Mouse (Mus musculus) intestine, embryonic 16.5 days (tissue): ENCODE data around the gene Tsks. TPM values are rescaled to one million over a fixed set of nuclear protein-coding genes. Genes with fewer than 3 reads are reported as not detected.

ENCODE experiments used
- ATAC-seq: fragments of 200-750 bp; cut with Nextera tagmentation; 2 replicates; pipeline ENCODE4 v1.8.0; 2017; ENCODE audit warnings: moderate TSS enrichment, moderate library complexity
- H3K27ac ChIP-seq: fragments of 300-500 bp; sonication (generic); 2 replicates; pipeline ENCODE4 v1.5.1; 2014; ENCODE audit warnings: mild to moderate bottlenecking, low read length
- H3K27me3 ChIP-seq: fragments of 300-500 bp; sonication (generic); replicated peaks from 2 replicates; pipeline ENCODE4 v1.6.1; 2014; ENCODE audit warnings: low read length, control low read depth, mixed read lengths; ENCODE audit not compliant: control insufficient read depth, insufficient read depth
- H3K36me3 ChIP-seq: fragments of 300-500 bp; sonication (generic); 2 replicates; pipeline ENCODE4 v1.6.1; 2014; ENCODE audit warnings: low read length, control low read depth; ENCODE audit not compliant: control insufficient read depth, insufficient read depth
- H3K4me1 ChIP-seq: fragments of 300-500 bp; sonication (generic); 2 replicates; pipeline ENCODE4 v1.6.1; 2014; ENCODE audit warnings: low read length, control low read depth, mixed read lengths; ENCODE audit not compliant: control insufficient read depth, insufficient read depth
- H3K4me2 ChIP-seq: fragments of 300-500 bp; sonication (generic); 2 replicates; pipeline ENCODE4 v1.6.1; 2014; ENCODE audit warnings: low read depth, low read length, control low read depth
- H3K4me3 ChIP-seq: fragments of 300-500 bp; sonication (generic); 2 replicates; pipeline ENCODE4 v1.5.1; 2014; ENCODE audit warnings: mild to moderate bottlenecking, low read length
- H3K9ac ChIP-seq: fragments of 300-500 bp; sonication (generic); 2 replicates; pipeline ENCODE4 v1.6.1; 2014; ENCODE audit warnings: low read depth, low read length
- H3K9me3 ChIP-seq: fragments of 300-500 bp; sonication (generic); 2 replicates; pipeline ENCODE4 v1.6.1; 2016; ENCODE audit warnings: low read length, control low read depth; ENCODE audit not compliant: control insufficient read depth
- WGBS: fragments of 180-500 bp; shearing (Covaris S2); extraction: QIAGEN DNeasy Blood & Tissue Kit; methylation state at CpG from one replicate; pipeline ENCODE4 v1.1.7; 2014; 5-methylcytosine and 5-hydroxymethylcytosine counted together
- polyA plus RNA-seq: library from polyadenylated mRNA; unstranded; fragments of >200 nt; fragmentation: Nextera tagmentation; extraction: Ambion mirVana; gene quantifications from 2 replicates; pipeline ENCODE4 v1.2.1, GENCODE M21; 2015

Gene Tsks
- 0.28 TPM in 1 of 2 replicates, not detected in the other for polyA plus RNA-seq

DNA sequence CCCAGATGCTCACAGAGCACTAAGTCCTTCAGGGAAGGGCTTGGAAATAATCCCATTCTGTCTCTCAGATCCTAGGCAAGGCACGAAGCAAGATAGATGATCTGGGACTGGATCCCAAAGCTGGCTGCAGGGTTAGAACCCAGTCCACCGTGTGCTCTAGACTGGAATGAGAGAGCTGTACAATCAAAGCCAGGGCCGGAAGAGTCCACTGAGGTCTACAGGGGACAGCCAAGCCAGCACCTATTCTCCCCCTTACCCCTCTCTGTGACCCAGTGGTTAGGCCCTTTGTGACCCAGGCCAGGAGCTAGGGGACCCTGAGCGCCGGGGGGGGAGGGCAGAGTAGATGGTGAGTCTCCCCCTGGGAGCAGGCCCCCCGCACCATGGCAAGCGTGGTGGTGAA lies at the start of gene Tsks:
TSS of gene Tsks (plus strand) at position 301 of the 400 bp plus-strand sequence.
- H3K36me3 ChIP-seq = no peaks in the 10 kb centered on the region
- no peak within 1 kb of the TSS for H3K27ac ChIP-seq
- ATAC-seq = no peak
- H3K9ac ChIP-seq = no peak within 1 kb of the TSS
- no peaks in the 10 kb centered on the region for H3K9me3 ChIP-seq
- H3K4me2 ChIP-seq = no peak within 1 kb of the TSS
- no peak within 1 kb of the TSS for H3K4me3 ChIP-seq
- H3K4me1 ChIP-seq = no peaks in the 10 kb centered on the region
- WGBS = 76% methylated on average over 7 of the region's 7 CpGs
- H3K27me3 ChIP-seq = no peaks in the 10 kb centered on the region

DNA sequence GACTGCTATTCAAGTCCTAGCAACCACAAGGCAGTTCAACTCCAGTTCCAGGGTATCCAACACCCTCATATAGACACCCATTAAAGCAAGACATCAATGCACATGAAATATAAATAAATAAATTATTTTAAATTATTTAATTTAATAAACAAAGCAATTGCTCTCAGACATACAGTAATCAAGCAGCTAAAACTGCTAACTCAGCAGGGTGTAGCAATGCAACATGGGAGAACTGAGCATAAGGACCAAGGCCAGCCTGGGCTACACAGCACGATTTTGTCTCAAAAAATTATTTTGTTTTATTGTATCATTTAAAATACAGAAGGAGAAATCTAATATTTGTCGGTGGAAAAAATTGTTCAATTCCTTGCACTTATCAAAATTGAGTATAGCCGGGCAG lies 48.8 kb upstream of the Tsks start:
- H3K27me3 ChIP-seq = no peaks in the 10 kb centered on the region
- no peak overlapping the region for H3K27ac ChIP-seq
- WGBS = 89% methylated on average over 3 of the region's 3 CpGs
- no peak overlapping the region for H3K4me3 ChIP-seq
- no peak for ATAC-seq
- no peaks in the 10 kb centered on the region for H3K9me3 ChIP-seq
- H3K36me3 ChIP-seq = no peaks in the 10 kb centered on the region
- peaks cover 44% of the 10 kb centered on the region for H3K4me1 ChIP-seq
- H3K9ac ChIP-seq = no peak overlapping the region
- no peak overlapping the region for H3K4me2 ChIP-seq

DNA sequence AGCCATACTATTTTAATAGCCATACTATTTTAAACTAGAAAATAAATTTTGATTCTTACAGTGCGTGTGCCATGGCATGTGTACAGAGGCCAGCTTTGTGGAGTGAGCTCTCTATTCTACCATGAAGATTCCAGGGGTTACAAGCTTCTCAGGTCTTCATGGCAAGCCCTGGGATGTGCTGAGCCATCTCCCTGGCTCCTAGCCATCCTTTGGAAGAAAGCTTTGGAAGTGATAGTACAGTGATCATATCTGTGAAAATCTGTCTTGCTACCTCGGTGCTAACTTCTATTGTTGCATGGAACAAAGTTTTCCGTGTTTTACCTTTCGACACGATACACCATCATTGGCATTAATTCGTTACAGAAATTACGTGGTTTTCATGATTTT lies 47.8 kb upstream of the Tsks start:
- no peaks in the 10 kb centered on the region for H3K27me3 ChIP-seq
- H3K4me2 ChIP-seq = peak overlapping the region; percentile 73
- WGBS = 67% methylated on average over 7 of the region's 7 CpGs
- H3K4me3 ChIP-seq = peak overlapping the region; percentile 75
- H3K36me3 ChIP-seq = no peaks in the 10 kb centered on the region
- 0 out of 2 replicates have a peak overlapping the region, but pooled peaks have one; percentile 47 for H3K27ac ChIP-seq
- 0 out of 2 replicates have a peak overlapping the region, but pooled peaks have one; percentile 32 for H3K9ac ChIP-seq
- H3K9me3 ChIP-seq = no peaks in the 10 kb centered on the region
- ATAC-seq = no peak
- peaks cover 44% of the 10 kb centered on the region for H3K4me1 ChIP-seq

DNA sequence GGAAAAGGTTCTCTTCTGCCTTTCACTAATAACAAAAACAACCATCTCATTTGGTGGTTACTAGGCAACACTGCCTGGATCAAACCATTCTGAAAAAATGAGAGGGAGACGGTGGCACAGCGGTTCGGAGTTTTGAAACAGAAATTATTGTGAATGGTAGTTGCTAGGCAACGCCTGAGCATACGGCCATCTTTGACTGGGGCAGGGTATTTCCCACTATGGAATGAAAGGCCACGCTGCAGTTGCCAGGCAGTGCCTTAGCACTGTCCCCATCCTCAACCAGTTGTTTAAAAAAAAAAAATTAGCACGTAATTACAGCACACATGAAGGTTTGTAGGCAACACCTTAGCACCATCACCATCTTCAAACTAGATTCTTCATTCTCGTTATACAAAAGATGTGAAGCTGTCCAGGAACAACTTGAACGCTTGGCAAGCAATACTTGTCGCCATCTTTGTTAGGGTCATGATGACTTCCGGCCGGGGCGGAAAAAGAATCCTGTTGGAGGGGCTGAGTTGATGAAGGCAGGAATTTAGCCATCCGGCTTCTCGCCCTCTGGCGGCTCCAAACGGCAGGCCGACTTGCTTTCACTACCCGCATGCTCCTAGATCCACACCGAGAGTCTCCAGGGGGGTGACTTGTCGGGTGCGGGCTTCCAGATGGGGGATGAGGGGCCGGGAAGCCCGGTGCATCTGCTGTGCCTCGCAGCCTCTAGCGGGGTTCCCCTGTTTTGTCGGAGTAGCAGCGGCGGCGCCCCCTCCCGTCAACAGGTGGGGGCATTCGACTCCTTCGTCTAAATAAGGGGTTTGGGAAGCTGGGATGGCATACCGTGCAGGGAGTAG lies 47.2 kb upstream of the Tsks start, which contains the start of gene Fuz:
TSS of gene Fuz (plus strand) at position 487 of the 842 bp plus-strand sequence.
- Histone ChIP-seq H3K36me3 (no peaks in the 10 kb centered on the region), H3K27me3 (no peaks in the 10 kb centered on the region)

DNA sequence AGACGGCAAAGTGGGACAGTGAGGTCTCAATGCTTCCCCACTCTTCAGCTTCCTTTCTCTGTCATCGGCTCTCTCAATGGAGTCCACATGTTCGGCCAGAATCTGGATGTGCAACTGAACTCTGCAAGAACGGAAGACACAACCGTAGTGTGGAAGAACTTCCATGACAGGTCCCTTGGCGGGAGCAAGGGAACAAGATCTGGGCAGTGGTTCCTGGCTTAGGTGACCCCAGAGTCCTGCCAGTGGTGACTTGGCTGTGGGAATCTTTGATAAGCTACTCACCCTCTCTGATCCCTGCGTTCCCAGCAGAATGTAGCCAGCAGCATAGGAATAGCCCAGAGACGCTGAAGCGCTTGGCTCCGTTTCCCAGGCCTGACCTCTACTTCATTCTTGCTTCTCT lies 46.5 kb upstream of the Tsks start:
- H3K9ac ChIP-seq = peak overlapping the region; percentile 76
- H3K4me2 ChIP-seq = peak overlapping the region; percentile 73
- ATAC-seq = no peak
- H3K27ac ChIP-seq = peak overlapping the region; percentile 88
- H3K9me3 ChIP-seq = no peaks in the 10 kb centered on the region
- WGBS = 34% methylated on average over 10 of the region's 10 CpGs
- peaks cover 38% of the 10 kb centered on the region for H3K4me1 ChIP-seq
- no peaks in the 10 kb centered on the region for H3K27me3 ChIP-seq
- peak overlapping the region; percentile 75 for H3K4me3 ChIP-seq
- H3K36me3 ChIP-seq = no peaks in the 10 kb centered on the region

More for the DNA sequence above, 47.2 kb upstream of the Tsks start, which contains the start of gene Fuz:
- no peaks in the 10 kb centered on the region for H3K9me3 ChIP-seq
- H3K9ac ChIP-seq = peak within 1 kb of the TSS; percentile 76
- H3K4me1 ChIP-seq = peaks cover 39% of the 10 kb centered on the region
- H3K4me2 ChIP-seq = peak within 1 kb of the TSS; percentile 73
- peak; percentile 49 for ATAC-seq
- 1% methylated on average over 34 of the region's 34 CpGs for WGBS
- peak within 1 kb of the TSS; percentile 75 for H3K4me3 ChIP-seq
- H3K27ac ChIP-seq = peak within 1 kb of the TSS; percentile 88

DNA sequence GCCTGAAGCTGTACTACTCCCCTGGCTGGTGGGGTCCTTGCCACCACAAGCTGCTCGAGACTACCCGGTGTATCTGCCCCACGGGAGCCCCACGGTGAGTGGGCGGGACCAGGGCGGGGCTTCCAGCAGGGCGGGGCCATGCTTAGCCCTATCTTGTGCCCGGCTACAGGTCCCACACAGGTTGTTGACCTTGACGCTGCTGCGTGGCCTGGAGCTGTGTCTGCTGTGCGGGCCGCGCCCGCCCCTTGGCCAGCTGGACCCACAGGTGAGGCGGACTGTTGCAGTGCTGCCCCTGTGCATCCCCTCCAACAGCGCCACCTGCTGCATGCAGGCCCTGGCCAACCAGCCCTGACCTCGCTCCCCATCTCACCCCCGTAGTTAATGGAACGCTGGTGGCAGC lies 44.4 kb upstream of the Tsks start:
- H3K27me3 ChIP-seq = no peaks in the 10 kb centered on the region
- peaks cover 36% of the 10 kb centered on the region for H3K4me1 ChIP-seq
- no peak overlapping the region for H3K27ac ChIP-seq
- 28% methylated on average over 19 of the region's 19 CpGs for WGBS
- 0 out of 2 replicates have a peak, but pooled peaks cover 7% of the 10 kb centered on the region for H3K36me3 ChIP-seq
- no peaks in the 10 kb centered on the region for H3K9me3 ChIP-seq
- 0 out of 2 replicates have a peak overlapping the region, but pooled peaks have one; percentile 27 for H3K9ac ChIP-seq
- no peak overlapping the region for H3K4me3 ChIP-seq
- H3K4me2 ChIP-seq = peak overlapping the region; percentile 31
- peak; percentile 16 for ATAC-seq

DNA sequence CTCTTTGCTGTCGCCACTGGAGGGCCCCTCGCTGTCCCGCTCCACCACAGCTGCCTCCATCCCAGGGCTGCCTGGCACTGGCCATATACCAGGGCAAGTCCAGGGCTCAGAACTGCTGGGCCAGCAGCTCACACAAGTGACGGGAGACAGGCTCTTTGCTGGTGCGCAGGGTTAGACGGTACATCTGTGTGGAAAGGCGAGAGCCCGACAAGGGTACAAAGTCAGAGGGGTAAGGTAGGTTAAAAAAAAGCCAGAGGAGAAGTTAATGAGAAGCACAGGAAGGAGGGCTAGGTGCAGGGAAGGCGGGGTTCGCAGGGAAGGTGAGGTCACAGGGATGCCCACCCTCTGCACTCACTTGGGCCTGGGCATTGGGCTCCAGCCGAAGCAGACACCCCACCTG lies 42.4 kb upstream of the Tsks start:
- Histone ChIP-seq H3K4me3 (no peak overlapping the region), H3K4me1 (peaks cover 33% of the 10 kb centered on the region), H3K36me3 (peaks cover 20% of the 10 kb centered on the region; the same call in 1 of the 2 replicates), H3K9ac (no peak overlapping the region), H3K27me3 (no peaks in the 10 kb centered on the region), H3K27ac (no peak overlapping the region), H3K9me3 (no peaks in the 10 kb centered on the region), H3K4me2 (no peak overlapping the region)
- ATAC-seq = no peak
- WGBS = 89% methylated on average over 11 of the region's 11 CpGs

DNA sequence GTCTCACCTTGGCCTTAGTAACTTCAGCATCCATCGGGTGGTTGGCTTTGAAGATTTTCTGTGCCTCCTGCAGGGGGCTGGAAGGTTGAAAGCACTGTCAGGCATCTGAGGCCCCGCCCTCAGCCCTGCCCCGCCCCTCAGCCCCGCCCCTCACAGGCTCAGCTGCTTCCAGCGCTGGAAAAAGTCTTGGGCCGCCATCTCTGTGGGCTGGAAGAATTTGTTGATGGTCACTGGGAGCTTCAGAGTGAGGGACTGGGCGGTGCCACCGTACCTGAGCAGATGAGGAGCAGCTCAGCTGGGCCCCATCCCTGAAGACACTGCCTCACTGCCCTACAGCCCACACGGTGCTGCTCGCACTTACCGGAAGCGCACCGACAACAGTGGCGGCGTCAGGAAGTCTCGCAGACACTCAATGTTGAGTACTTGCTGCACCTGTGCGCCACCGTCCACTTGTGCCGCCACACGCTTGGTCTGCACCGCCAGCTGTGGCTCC lies 41.7 kb upstream of the Tsks start:
- Histone ChIP-seq H3K27me3 (no peaks in the 10 kb centered on the region), H3K36me3 (peaks cover 26% of the 10 kb centered on the region; the same call in 1 of the 2 replicates), H3K4me1 (peaks cover 33% of the 10 kb centered on the region), H3K27ac (peak overlapping the region; percentile 56), H3K9me3 (no peaks in the 10 kb centered on the region), H3K4me2 (peak overlapping the region; percentile 59), H3K9ac (peak overlapping the region; percentile 50), H3K4me3 (peak overlapping the region; percentile 44)
- peak; percentile 66 for ATAC-seq
- 10% methylated on average over 21 of the region's 21 CpGs for WGBS

DNA sequence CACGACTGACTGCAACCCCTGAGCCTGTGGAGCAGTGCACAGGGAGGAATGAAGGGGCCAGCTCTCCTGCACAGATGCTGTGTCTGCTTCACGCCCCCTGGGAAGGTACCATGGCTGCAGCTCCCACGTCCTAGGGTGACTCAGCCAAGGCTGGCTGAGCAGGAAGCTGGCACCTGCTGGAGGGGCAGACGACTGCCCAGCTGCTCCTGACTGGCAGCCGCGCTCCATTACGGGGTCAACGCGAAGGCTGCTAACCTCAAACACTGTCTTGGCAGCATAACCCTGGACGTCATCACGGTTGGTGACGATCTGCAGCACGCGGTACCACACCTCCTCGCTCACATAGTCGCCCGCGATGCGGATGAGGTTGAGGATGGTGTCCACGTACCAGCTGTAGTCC lies 37.6 kb upstream of the Tsks start:
- H3K27me3 ChIP-seq = no peaks in the 10 kb centered on the region
- H3K4me1 ChIP-seq = peaks cover 12% of the 10 kb centered on the region
- no peak for ATAC-seq
- no peak overlapping the region for H3K4me3 ChIP-seq
- H3K36me3 ChIP-seq = peaks cover 49% of the 10 kb centered on the region
- H3K4me2 ChIP-seq = no peak overlapping the region
- 91% methylated on average over 20 of the region's 20 CpGs for WGBS
- no peak overlapping the region for H3K9ac ChIP-seq
- H3K9me3 ChIP-seq = no peaks in the 10 kb centered on the region
- no peak overlapping the region for H3K27ac ChIP-seq
